Mouse (Mus musculus) lung, postnatal 0 days (tissue): ENCODE data around the gene Frmd4a. TPM values are rescaled to one million over a fixed set of nuclear protein-coding genes. Genes with fewer than 3 reads are reported as not detected.
A peak's percentile ranks its signal among the peaks of the same experiment; 100 is the strongest.

Experiments used
- ATAC-seq: fragments of 200-750 bp; cut with Nextera tagmentation; 2 replicates; pipeline ENCODE4 v1.8.0; 2017; ENCODE audit warnings: moderate library complexity
- DNase-seq: peaks from one replicate; pipeline ENCODE4 v3.0.0-alpha.2; 2016; ENCODE audit warnings: low spot score
- H3K27ac ChIP-seq: fragments of 300-500 bp; sonication (generic); 2 replicates; pipeline ENCODE4 v1.5.1; 2014; ENCODE audit warnings: antibody characterized with exemption, mild to moderate bottlenecking, low read length, mixed read lengths
- H3K27me3 ChIP-seq: fragments of 300-500 bp; sonication (generic); replicated peaks from 2 replicates; pipeline ENCODE4 v1.6.1; 2014; ENCODE audit warnings: low read length, mixed read lengths; ENCODE audit not compliant: insufficient read depth
- H3K36me3 ChIP-seq: fragments of 300-500 bp; sonication (generic); 2 replicates; pipeline ENCODE4 v1.6.1; 2014; ENCODE audit warnings: low read length, mixed read lengths; ENCODE audit not compliant: insufficient read depth
- H3K4me1 ChIP-seq: fragments of 300-500 bp; sonication (generic); 2 replicates; pipeline ENCODE4 v1.6.1; 2014; ENCODE audit warnings: antibody characterized with exemption, low read depth, low read length, mixed read lengths; ENCODE audit not compliant: insufficient read depth
- H3K4me2 ChIP-seq: fragments of 300-500 bp; sonication (generic); replicated peaks from 2 replicates; pipeline ENCODE4 v1.6.1; 2014; ENCODE audit warnings: low read depth, mild to moderate bottlenecking, low read length, moderate library complexity, mixed read lengths
- H3K4me3 ChIP-seq: fragments of 300-500 bp; sonication (generic); 2 replicates; pipeline ENCODE4 v1.5.1; 2014; ENCODE audit warnings: low read depth, low read length
- H3K9ac ChIP-seq: fragments of 300-500 bp; sonication (generic); replicated peaks from 2 replicates; pipeline ENCODE4 v1.6.1; 2014; ENCODE audit warnings: low read depth, mild to moderate bottlenecking
- H3K9me3 ChIP-seq: fragments of 300-500 bp; sonication (generic); 2 replicates; pipeline ENCODE4 v1.6.1; 2016; ENCODE audit warnings: low read length, mixed read lengths
- CTCF ChIP-seq: IDR thresholded peaks from 2 replicates; pipeline ENCODE4 v1.5.1; 2016; ENCODE audit warnings: antibody characterized with exemption, mild to moderate bottlenecking
- EP300 ChIP-seq: IDR thresholded peaks from 2 replicates; pipeline ENCODE4 v1.6.1; 2016; ENCODE audit warnings: antibody characterized with exemption, mild to moderate bottlenecking, control low read depth
- WGBS: fragments of 180-500 bp; shearing (Covaris S2); extraction: QIAGEN DNeasy Blood & Tissue Kit; methylation state at CpG from one replicate; pipeline ENCODE4 v1.1.7; 2014; 5-methylcytosine and 5-hydroxymethylcytosine counted together
- polyA plus RNA-seq: library from polyadenylated mRNA; unstranded; fragments of >200 nt; fragmentation: Nextera tagmentation; extraction: Ambion mirVana; gene quantifications from 2 replicates; pipeline ENCODE4 v1.2.1, GENCODE M21; 2015

Frmd4a gene
- polyA plus RNA-seq, 1 experiment from 2014 or later, result 15.8 TPM

DNA sequence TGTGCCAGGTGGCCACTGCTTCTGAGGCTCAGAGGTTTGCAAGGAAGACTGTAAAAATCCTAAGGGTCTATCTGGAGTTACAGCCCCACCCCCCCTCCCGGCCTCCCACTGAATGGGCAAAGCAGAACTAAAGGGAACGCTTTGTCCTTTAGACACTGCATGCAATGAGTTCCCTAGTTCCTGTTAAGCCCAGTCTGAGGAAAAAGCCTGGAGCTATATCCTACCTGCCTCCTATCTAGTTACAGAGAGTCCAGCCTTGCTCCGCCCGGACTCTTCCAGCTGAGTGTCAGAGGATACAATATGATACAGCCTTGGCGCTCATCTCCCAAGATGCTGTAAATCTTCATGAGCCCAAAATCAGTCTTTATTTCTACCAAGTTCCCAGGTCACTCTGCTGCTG lies 556.7 kb downstream of the Frmd4a start:
- no peaks in the 10 kb centered on the region for H3K9me3 ChIP-seq
- WGBS, result 89% methylated on average over 5 of the region's 5 CpGs
- no peak for ATAC-seq

DNA sequence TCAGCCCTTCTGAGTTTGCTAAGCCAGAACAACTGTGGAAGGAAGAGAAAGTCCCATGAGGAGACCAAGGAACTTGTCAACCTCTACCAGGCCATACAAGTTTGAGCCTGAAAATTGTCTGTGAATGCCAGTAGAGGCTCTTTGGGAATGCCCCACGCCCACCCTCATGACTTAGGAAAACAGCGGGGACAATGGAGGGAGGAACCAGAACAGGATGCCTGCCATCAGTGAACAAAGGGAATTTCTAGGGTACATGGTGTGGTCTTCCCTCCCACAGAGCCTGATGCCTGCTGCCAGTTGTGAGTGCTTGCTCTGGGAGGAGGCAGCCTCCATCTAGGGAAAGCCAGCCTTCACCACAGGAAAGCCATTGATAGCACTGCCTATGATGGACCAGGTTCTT lies 557.6 kb downstream of the Frmd4a start:
- peaks cover 16% of the 10 kb centered on the region for H3K4me1 ChIP-seq
- H3K4me2 ChIP-seq, result no peak overlapping the region
- peak overlapping the region; percentile 57; the same call in 1 of the 2 replicates for H3K27ac ChIP-seq
- H3K9me3 ChIP-seq, result no peaks in the 10 kb centered on the region
- peaks cover 19% of the 10 kb centered on the region for H3K36me3 ChIP-seq
- WGBS, result 60% methylated on average over 2 of the region's 2 CpGs
- no peak overlapping the region for H3K4me3 ChIP-seq
- H3K27me3 ChIP-seq, result no peaks in the 10 kb centered on the region
- TF ChIP-seq CTCF, result no peak
- TF ChIP-seq EP300, result peak; percentile 74
- DNase-seq (peak; percentile 64), ATAC-seq (peak; percentile 65)
- H3K9ac ChIP-seq, result no peak overlapping the region

More for the DNA sequence above, 556.7 kb downstream of the Frmd4a start:
- Histone ChIP-seq H3K4me1 (peaks cover 19% of the 10 kb centered on the region), H3K36me3 (peaks cover 19% of the 10 kb centered on the region), H3K4me2 (no peak overlapping the region), H3K27me3 (no peaks in the 10 kb centered on the region), H3K27ac (peak overlapping the region; percentile 57; the same call in 1 of the 2 replicates), H3K4me3 (no peak overlapping the region), H3K9ac (no peak overlapping the region)
- no peak for TF ChIP-seq CTCF
- TF ChIP-seq EP300, result no peak
- DNase-seq, result no peak

DNA sequence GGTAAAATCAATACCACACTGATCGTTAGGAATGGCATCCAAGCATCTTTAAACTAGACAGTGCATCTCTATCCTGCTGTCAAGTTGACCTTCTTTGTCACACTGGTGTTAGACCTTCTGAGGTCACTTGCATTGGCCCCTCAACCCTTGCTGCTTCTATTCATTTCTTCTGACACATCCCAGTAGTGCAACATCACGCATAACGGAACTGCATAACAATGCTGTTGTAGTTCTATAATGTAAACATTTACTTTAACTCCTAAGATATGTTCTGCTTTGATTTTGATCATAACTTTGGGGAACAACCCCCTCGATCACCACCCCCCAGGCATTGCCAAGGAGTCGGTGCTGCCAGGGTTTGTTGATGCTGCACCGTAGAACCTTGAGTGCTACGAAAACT lies 558.5 kb downstream of the Frmd4a start:
- Histone ChIP-seq H3K4me1 (peaks cover 14% of the 10 kb centered on the region), H3K27me3 (no peaks in the 10 kb centered on the region), H3K36me3 (peaks cover 19% of the 10 kb centered on the region), H3K27ac (peak overlapping the region; percentile 52), H3K4me3 (no peak overlapping the region), H3K9me3 (no peaks in the 10 kb centered on the region), H3K4me2 (no peak overlapping the region), H3K9ac (no peak overlapping the region)
- TF ChIP-seq EP300 (peak; percentile 70), CTCF (no peak)
- no peak for DNase-seq
- ATAC-seq, result peak; percentile 52
- WGBS, result 52% methylated on average over 7 of the region's 7 CpGs

DNA sequence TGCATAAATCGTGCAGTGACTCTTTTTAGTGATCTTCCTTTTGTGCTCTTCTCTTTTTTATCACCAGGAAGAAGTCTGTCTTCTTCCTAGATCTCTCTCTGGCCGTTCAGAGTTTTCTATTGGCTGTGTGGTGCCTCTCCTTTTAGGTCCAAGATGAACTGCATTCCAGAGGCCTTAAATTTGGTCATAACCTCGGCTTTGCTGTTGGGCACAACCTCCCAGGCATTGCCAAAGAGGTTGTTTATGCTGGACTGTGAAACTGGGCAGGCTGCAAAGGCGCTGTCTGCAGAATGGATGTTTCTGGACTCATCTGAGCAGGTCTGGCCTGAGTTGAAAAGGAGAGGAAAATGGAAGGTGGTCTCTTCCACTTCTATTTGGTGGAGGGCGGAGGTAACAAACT lies 560.8 kb downstream of the Frmd4a start:
- H3K4me1 ChIP-seq, result peaks cover 14% of the 10 kb centered on the region
- H3K9me3 ChIP-seq, result no peaks in the 10 kb centered on the region
- ATAC-seq (no peak), DNase-seq (no peak)
- H3K27ac ChIP-seq, result 0 out of 2 replicates have a peak overlapping the region, but pooled peaks have one; percentile 10
- peaks cover 13% of the 10 kb centered on the region; the same call in 1 of the 2 replicates for H3K36me3 ChIP-seq
- 60% methylated on average over 5 of the region's 5 CpGs for WGBS
- H3K4me3 ChIP-seq, result no peak overlapping the region
- no peak overlapping the region for H3K4me2 ChIP-seq
- H3K27me3 ChIP-seq, result no peaks in the 10 kb centered on the region
- no peak overlapping the region for H3K9ac ChIP-seq
- no peak for TF ChIP-seq CTCF
- TF ChIP-seq EP300, result no peak

DNA sequence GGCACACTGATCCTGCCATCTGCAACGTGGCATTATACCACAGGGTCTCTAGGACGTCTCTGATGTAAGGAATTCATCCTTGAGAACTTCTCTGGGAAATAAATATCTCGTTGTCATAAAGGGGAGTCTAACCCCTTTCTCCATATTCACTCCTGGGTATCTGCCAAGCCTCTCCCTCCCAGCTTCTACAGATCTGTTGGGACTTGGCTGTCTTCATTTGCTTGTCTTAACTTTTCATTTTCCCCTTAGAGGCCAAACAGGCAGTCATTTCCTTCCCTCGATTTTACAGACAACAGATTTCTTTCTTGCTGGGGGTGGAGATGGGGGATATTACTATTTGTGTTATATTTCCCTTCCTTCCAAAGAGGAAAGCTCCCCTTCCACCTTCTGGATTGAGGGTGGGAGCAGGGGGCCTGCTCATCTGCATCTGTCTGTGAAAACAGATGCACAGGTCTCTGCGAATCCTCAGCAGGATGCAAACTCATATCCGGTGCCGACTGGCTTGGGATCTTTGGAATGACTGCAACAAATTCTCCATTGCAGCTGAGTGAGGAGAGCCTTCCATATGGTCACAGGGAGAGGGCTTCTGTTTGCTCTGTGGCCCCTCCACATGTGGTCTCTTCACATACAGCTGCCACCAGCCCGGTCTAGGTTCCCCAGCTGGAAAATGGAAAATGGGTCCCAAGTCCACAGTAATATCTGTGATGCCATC lies 562.0 kb downstream of the Frmd4a start:
- H3K4me3 ChIP-seq, result no peak overlapping the region
- no peak overlapping the region for H3K9ac ChIP-seq
- ATAC-seq (no peak), DNase-seq (no peak)
- no peaks in the 10 kb centered on the region for H3K27me3 ChIP-seq
- peak overlapping the region; percentile 69 for H3K27ac ChIP-seq
- WGBS, result 44% methylated on average over 8 of the region's 8 CpGs
- peaks cover 13% of the 10 kb centered on the region; the same call in 1 of the 2 replicates for H3K36me3 ChIP-seq
- no peak overlapping the region for H3K4me2 ChIP-seq
- no peak for TF ChIP-seq CTCF
- TF ChIP-seq EP300, result no peak
- no peaks in the 10 kb centered on the region for H3K9me3 ChIP-seq
- peaks cover 14% of the 10 kb centered on the region for H3K4me1 ChIP-seq

DNA sequence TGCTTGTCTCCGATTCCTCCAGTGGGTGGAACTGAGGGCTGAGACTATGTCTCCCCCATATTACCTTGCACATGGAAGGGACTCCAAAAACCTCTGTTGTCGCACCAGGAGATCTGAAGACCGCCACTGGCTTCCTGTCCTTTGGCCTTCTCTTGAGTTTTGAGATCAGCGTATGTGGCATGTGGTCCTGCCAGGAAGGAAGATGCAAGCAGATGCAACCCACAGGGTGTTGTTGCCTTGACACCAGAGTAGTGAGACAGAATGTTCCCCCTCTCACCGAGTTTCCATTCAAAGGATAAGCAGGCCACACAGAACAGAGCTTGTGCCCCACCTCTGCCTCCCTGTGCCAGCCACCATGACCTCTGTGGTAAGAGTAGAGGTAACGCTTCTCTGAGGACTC lies 563.1 kb downstream of the Frmd4a start:
- no peak for DNase-seq
- Histone ChIP-seq H3K36me3 (peaks cover 13% of the 10 kb centered on the region; the same call in 1 of the 2 replicates), H3K27ac (no peak overlapping the region), H3K27me3 (no peaks in the 10 kb centered on the region), H3K9me3 (no peaks in the 10 kb centered on the region), H3K4me2 (no peak overlapping the region), H3K4me1 (peaks cover 14% of the 10 kb centered on the region), H3K4me3 (no peak overlapping the region), H3K9ac (no peak overlapping the region)
- no peak for TF ChIP-seq EP300
- TF ChIP-seq CTCF, result no peak
- WGBS, result 77% methylated on average over 6 of the region's 6 CpGs
- no peak for ATAC-seq
